Mouse (Mus musculus) stomach, postnatal 0 days (tissue): ENCODE measurements around the gene Aig1. TPM values are rescaled to one million over a fixed set of nuclear protein-coding genes. Genes with fewer than 3 reads are reported as not detected.

Experiments used
- ATAC-seq: fragments of 200-750 bp; cut with Nextera tagmentation; 2 replicates; pipeline ENCODE4 v1.8.0; 2017; ENCODE audit not compliant: low FRiP score, low TSS enrichment
- DNase-seq: peaks from one replicate; pipeline ENCODE4 v3.0.0-alpha.2; 2016; ENCODE audit warnings: low spot score
- H3K27ac ChIP-seq: fragments of 300-500 bp; sonication (generic); replicated peaks from 2 replicates; pipeline ENCODE4 v1.5.1; 2014; ENCODE audit warnings: mild to moderate bottlenecking, control low read depth
- H3K27me3 ChIP-seq: fragments of 300-500 bp; sonication (generic); 2 replicates; pipeline ENCODE4 v1.6.1; 2014; ENCODE audit warnings: low read length; ENCODE audit not compliant: control insufficient read depth, insufficient read depth
- H3K36me3 ChIP-seq: fragments of 300-500 bp; sonication (generic); 2 replicates; pipeline ENCODE4 v1.6.1; 2014; ENCODE audit warnings: low read length, mixed read lengths; ENCODE audit not compliant: control insufficient read depth, insufficient read depth
- H3K4me1 ChIP-seq: fragments of 300-500 bp; sonication (generic); replicated peaks from 2 replicates; pipeline ENCODE4 v1.6.1; 2014; ENCODE audit warnings: antibody characterized with exemption; ENCODE audit not compliant: control insufficient read depth, insufficient read depth
- H3K4me2 ChIP-seq: fragments of 300-500 bp; sonication (generic); replicated peaks from 2 replicates; pipeline ENCODE4 v1.6.1; 2014; ENCODE audit warnings: low read depth, mild to moderate bottlenecking, control low read depth, moderate library complexity
- H3K4me3 ChIP-seq: fragments of 300-500 bp; sonication (generic); 2 replicates; pipeline ENCODE4 v1.5.1; 2014; ENCODE audit warnings: low read depth, low read length, control low read depth
- H3K9ac ChIP-seq: fragments of 300-500 bp; sonication (generic); 2 replicates; pipeline ENCODE4 v1.6.1; 2014; ENCODE audit warnings: mild to moderate bottlenecking, low read length, control low read depth, mixed read lengths
- H3K9me3 ChIP-seq: fragments of 300-500 bp; sonication (generic); 2 replicates; pipeline ENCODE4 v1.6.1; 2016; ENCODE audit warnings: low read length; ENCODE audit not compliant: control insufficient read depth
- CTCF ChIP-seq: IDR thresholded peaks from 2 replicates; pipeline ENCODE4 v1.5.1; 2016; ENCODE audit warnings: antibody characterized with exemption, low read depth, mild to moderate bottlenecking, moderate library complexity
- EP300 ChIP-seq: optimal IDR thresholded peaks from 2 replicates; pipeline ENCODE3; 2016; ENCODE audit warnings: antibody characterized with exemption
- WGBS: fragments of 180-500 bp; shearing (Covaris S2); extraction: QIAGEN DNeasy Blood & Tissue Kit; methylation state at CpG from one replicate; pipeline ENCODE4 v1.1.7; 2014; 5-methylcytosine and 5-hydroxymethylcytosine counted together
- polyA plus RNA-seq: library from polyadenylated mRNA; unstranded; fragments of >200 nt; fragmentation: Nextera tagmentation; extraction: Ambion mirVana; gene quantifications from 2 replicates; pipeline ENCODE4 v1.2.1, GENCODE M21; 2015

Aig1 gene
- polyA plus RNA-seq, 1 experiment from 2014 or later: 33.3 TPM

- TF ChIP-seq EP300: no peak
- no peak for TF ChIP-seq CTCF
Observed at GRCm38 (mm10) chr10:13833066-13833566, 35.7 kb downstream of the Aig1 start.

DNA sequence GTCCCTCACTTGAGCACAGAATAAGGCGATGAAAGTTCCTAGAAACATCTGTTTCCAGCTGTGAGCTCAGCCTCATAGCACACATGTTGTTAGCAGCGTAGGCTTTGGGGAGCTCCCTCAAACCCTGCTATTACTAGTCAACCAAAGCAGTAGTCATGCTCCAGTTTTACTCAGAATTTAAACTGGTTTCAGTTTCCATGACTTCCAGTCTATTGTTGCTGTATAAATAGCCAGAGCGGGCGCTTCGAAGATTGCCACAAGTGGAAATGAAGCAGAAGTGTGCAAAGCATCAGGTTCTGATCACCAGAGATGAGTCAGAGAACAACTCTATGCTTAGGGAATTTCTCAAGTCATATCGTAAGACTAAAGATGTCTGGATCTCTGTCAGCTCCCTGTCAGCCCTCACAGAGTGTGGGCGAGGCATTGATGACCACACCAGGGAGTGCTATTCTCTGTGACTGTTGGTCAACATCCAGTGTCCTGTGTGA is 36.2 kb downstream of the Aig1 start:
- 70% methylated on average over 7 of the region's 7 CpGs for WGBS
- DNase-seq (no peak), ATAC-seq (peak; percentile 51; the same call in 1 of the 2 replicates)
- Histone ChIP-seq H3K27me3 (no peaks in the 10 kb centered on the region), H3K9me3 (no peaks in the 10 kb centered on the region), H3K4me1 (no peaks in the 10 kb centered on the region), H3K4me3 (no peak overlapping the region), H3K4me2 (no peak overlapping the region), H3K9ac (no peak overlapping the region), H3K27ac (0 out of 2 replicates have a peak overlapping the region, but pooled peaks have one; percentile 30), H3K36me3 (no peaks in the 10 kb centered on the region)
- TF ChIP-seq EP300 (no peak), CTCF (no peak)

More at GRCm38 (mm10) chr10:13833066-13833566, 35.7 kb downstream of the Aig1 start:
- Histone ChIP-seq H3K4me2 (no peak overlapping the region), H3K9me3 (no peaks in the 10 kb centered on the region), H3K36me3 (no peaks in the 10 kb centered on the region), H3K27me3 (no peaks in the 10 kb centered on the region), H3K4me3 (no peak overlapping the region), H3K27ac (no peak overlapping the region), H3K9ac (no peak overlapping the region), H3K4me1 (no peaks in the 10 kb centered on the region)
- ATAC-seq (no peak), DNase-seq (no peak)
- WGBS: 82% methylated on average over 12 of the region's 12 CpGs

- DNase-seq (no peak), ATAC-seq (no peak)
- Histone ChIP-seq H3K4me3 (no peak overlapping the region), H3K9me3 (no peaks in the 10 kb centered on the region), H3K4me2 (no peak overlapping the region), H3K4me1 (no peaks in the 10 kb centered on the region), H3K27me3 (no peaks in the 10 kb centered on the region), H3K9ac (no peak overlapping the region), H3K27ac (no peak overlapping the region), H3K36me3 (no peaks in the 10 kb centered on the region)
- TF ChIP-seq CTCF (no peak), EP300 (no peak)
- 94% methylated on average over 8 of the region's 8 CpGs for WGBS
Observed at GRCm38 (mm10) chr10:13827150-13827549, 41.6 kb downstream of the Aig1 start.

DNA sequence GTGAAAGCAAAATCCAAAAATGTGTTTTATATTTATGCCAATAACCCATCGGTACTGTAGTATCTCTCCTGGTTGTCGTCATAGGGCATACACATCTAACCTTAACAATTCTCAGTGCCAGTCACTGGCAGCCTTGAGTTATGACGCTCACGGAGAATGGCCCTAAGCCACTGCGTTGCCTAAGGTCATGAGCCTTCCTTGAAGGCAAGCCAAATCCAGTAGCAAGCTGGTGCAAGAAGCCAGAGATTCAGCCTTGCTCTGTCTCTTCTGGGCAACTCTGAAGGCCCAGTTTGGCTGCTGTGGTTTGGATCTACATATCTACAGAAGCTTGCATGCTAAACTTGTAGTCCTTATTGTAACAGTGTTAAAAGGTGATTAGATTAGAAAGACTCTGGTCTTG is 55.2 kb downstream of the Aig1 start:
- no peaks in the 10 kb centered on the region for H3K27me3 ChIP-seq
- no peak overlapping the region for H3K4me2 ChIP-seq
- H3K4me1 ChIP-seq: no peaks in the 10 kb centered on the region
- no peak overlapping the region for H3K27ac ChIP-seq
- no peak for ATAC-seq
- no peak overlapping the region for H3K9ac ChIP-seq
- 89% methylated on average over 5 of the region's 5 CpGs for WGBS
- no peak for TF ChIP-seq CTCF
- TF ChIP-seq EP300: no peak
- H3K36me3 ChIP-seq: no peaks in the 10 kb centered on the region
- H3K9me3 ChIP-seq: no peaks in the 10 kb centered on the region
- no peak for DNase-seq
- H3K4me3 ChIP-seq: no peak overlapping the region

DNA sequence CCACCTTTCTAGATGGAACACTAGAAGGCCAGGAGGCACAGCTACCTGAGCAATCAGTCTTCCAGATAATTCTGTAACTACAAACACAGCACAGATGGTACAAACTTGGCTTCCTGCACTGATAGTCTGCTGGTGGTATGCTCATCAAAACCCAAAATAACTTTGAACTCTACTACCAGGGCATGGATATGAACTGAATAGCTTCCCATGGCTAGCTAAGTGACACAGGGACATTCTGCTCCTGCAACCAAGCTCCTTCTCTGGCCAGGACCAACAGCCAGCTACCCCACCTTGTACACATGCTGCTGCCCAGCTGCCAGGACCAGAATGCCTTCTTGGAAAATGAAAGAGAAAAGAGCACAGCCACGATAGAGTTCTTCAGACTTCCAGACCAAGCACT is 60.5 kb downstream of the Aig1 start:
- no peak overlapping the region for H3K4me3 ChIP-seq
- H3K27me3 ChIP-seq: no peaks in the 10 kb centered on the region
- no peak overlapping the region for H3K9ac ChIP-seq
- no peaks in the 10 kb centered on the region for H3K4me1 ChIP-seq
- 75% methylated on average over 1 of the region's 1 CpGs for WGBS
- TF ChIP-seq EP300 (no peak), CTCF (no peak)
- H3K4me2 ChIP-seq: no peak overlapping the region
- H3K36me3 ChIP-seq: no peaks in the 10 kb centered on the region
- DNase-seq (no peak), ATAC-seq (no peak)
- no peaks in the 10 kb centered on the region for H3K9me3 ChIP-seq
- no peak overlapping the region for H3K27ac ChIP-seq

DNA sequence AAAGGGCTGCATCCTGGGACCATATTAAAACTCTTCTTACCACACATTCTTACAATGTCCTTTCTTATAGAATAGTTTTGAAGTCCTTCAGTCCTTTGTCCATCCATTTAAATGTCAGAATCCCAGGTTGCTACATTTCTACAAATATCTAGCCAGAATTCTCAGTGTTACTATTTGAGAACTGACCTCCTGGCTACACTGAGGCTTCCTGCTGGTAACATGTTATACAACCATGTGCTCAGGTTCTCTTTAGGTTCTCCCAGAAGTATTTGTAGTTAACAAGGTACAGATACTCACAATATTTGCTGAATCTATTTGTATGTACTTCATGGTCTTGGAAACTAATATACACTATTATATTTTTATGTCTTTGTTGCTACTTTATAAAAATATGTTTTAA is 62.0 kb downstream of the Aig1 start:
- H3K4me3 ChIP-seq: no peak overlapping the region
- H3K9me3 ChIP-seq: no peaks in the 10 kb centered on the region
- no peak overlapping the region for H3K27ac ChIP-seq
- no peaks in the 10 kb centered on the region for H3K27me3 ChIP-seq
- no peak overlapping the region for H3K4me2 ChIP-seq
- no peak for ATAC-seq
- no peak overlapping the region for H3K9ac ChIP-seq
- no peaks in the 10 kb centered on the region for H3K4me1 ChIP-seq
- H3K36me3 ChIP-seq: no peaks in the 10 kb centered on the region
- TF ChIP-seq EP300: no peak
- TF ChIP-seq CTCF: no peak
- DNase-seq: no peak
